Mouse (Mus musculus) effector memory CD4-positive, alpha-beta T cell, adult 5 months (primary cell): ENCODE measurements around the gene Nrd1. TPM values are rescaled to one million over a fixed set of nuclear protein-coding genes. Genes with fewer than 3 reads are reported as not detected.

ENCODE experiments used
- polyA plus RNA-seq: library from polyadenylated mRNA; unstranded; fragments of 100-300 nt; shearing (Covaris generic); gene quantifications from one replicate; pipeline ENCODE4 v1.2.1, GENCODE M21; 2017

The Nrd1 gene
- polyA plus RNA-seq: 80.4 TPM

DNA sequence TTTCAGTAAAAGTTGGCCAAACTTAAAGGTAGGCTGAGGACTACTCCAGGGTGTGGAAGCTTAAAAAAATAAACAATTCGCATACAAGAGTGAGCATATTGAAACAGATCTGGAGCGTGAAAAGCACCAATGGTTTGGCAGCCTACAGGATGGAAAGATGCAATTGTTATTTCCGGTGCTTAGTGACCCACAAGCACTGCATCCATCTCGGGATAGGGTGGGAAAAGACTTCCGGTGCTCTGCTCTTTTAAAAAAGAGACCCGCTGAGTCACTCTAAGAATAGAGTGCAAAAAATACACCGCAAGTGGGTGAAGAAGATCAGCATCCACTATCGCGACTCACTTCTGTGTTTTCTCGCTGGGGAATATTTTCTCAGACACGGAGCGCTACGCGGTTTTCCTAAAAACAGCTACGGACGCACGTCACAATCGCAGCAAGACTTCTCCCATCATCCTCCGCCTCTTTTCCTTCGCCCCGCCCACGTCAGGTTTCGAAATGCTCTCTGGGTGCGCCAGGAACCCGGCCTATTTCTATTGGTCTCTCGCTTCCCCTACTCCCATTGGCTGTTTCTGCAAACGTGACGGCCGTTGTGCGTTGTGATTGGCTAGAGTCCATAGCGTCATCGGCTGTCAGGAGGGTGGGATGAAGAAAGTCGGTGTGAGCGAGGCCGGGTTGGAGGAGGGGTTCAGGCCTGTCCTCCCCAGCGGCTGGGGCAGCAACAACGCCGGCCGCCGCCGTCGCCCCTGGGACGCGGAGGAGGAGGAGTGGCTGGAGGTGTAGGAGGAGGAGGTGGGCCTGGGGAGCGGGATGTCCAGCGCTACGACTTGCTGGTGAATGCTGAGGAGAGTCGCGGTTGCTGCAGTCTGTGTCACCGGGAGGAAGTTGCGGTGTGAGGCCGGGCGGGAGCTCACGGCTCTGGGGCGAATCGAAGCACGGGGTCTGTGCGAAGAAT is at the start of gene Nrd1:
Gene Nrd1, plus strand, starts transcription at position 657 of the 952 bp plus-strand sequence.

Other genes with a start within 250 kb of the Nrd1 start
- gene Zfyve9, start 219.9 kb upstream of the Nrd1 start, polyA plus RNA-seq: 0.16 TPM
- gene Btf3l4, start 167.0 kb upstream of the Nrd1 start, polyA plus RNA-seq: 42.3 TPM
- 13.8 TPM for gene Txndc12, start 166.1 kb upstream of the Nrd1 start, polyA plus RNA-seq
- gene Kti12, start 152.9 kb upstream of the Nrd1 start, polyA plus RNA-seq: 27.7 TPM
- gene A730015C16Rik, start 152.0 kb upstream of the Nrd1 start, polyA plus RNA-seq: 0.41 TPM
- 0.36 TPM for gene Rab3b, start 121.6 kb upstream of the Nrd1 start, polyA plus RNA-seq
- gene Osbpl9, start 201.6 kb downstream of the Nrd1 start, polyA plus RNA-seq: 149 TPM
- not detected for gene Calr4, start 233.8 kb downstream of the Nrd1 start, polyA plus RNA-seq